Mouse (Mus musculus) liver, embryonic 16.5 days (tissue): Measurements from ENCODE around the gene Muc2. TPM values are rescaled to one million over a fixed set of nuclear protein-coding genes. Genes with fewer than 3 reads are reported as not detected.
A peak's percentile ranks its signal among the peaks of the same experiment; 100 is the strongest.

Experiments used
- ATAC-seq: fragments of 200-750 bp; cut with Nextera tagmentation; 2 replicates; pipeline ENCODE4 v1.8.0; 2017; ENCODE audit warnings: low read depth, mild to moderate bottlenecking, moderate number of reproducible peaks, moderate library complexity
- H3K27ac ChIP-seq: fragments of 300-500 bp; sonication (generic); 2 replicates; pipeline ENCODE4 v1.5.1; 2014; ENCODE audit warnings: mild to moderate bottlenecking, low read length
- H3K27me3 ChIP-seq: fragments of 300-500 bp; sonication (generic); 2 replicates; pipeline ENCODE4 v1.6.1; 2014; ENCODE audit warnings: low read depth, low read length, mixed read lengths; ENCODE audit not compliant: control insufficient read depth, insufficient read depth
- H3K36me3 ChIP-seq: fragments of 300-500 bp; sonication (generic); 2 replicates; pipeline ENCODE4 v1.6.1; 2014; ENCODE audit warnings: mild to moderate bottlenecking; ENCODE audit not compliant: control insufficient read depth, insufficient read depth
- H3K4me1 ChIP-seq: fragments of 300-500 bp; sonication (generic); 2 replicates; pipeline ENCODE4 v1.6.1; 2014; ENCODE audit warnings: low read depth, low read length, mixed read lengths; ENCODE audit not compliant: control insufficient read depth
- H3K4me2 ChIP-seq: fragments of 300-500 bp; sonication (generic); 2 replicates; pipeline ENCODE4 v1.6.1; 2014; ENCODE audit warnings: low read depth, low read length, mixed read lengths
- H3K4me3 ChIP-seq: fragments of 300-500 bp; sonication (generic); 2 replicates; pipeline ENCODE4 v1.5.1; 2014; ENCODE audit warnings: low read depth, mild to moderate bottlenecking, low read length
- H3K9ac ChIP-seq: fragments of 300-500 bp; sonication (generic); 2 replicates; pipeline ENCODE4 v1.6.1; 2014; ENCODE audit warnings: low read depth, low read length
- H3K9me3 ChIP-seq: fragments of 300-500 bp; sonication (generic); replicated peaks from 2 replicates; pipeline ENCODE4 v1.6.1; 2016; ENCODE audit warnings: low read length; ENCODE audit not compliant: control insufficient read depth
- WGBS: fragments of 180-500 bp; shearing (Covaris S2); extraction: QIAGEN DNeasy Blood & Tissue Kit; methylation state at CpG from one replicate; pipeline ENCODE4 v1.1.7; 2014; ENCODE audit not compliant: insufficient replicate concordance; 5-methylcytosine and 5-hydroxymethylcytosine counted together
- polyA plus RNA-seq: library from polyadenylated mRNA; unstranded; fragments of >200 nt; fragmentation: Nextera tagmentation; extraction: Ambion mirVana; gene quantifications from 2 replicates; pipeline ENCODE4 v1.2.1, GENCODE M21; 2015

Gene Muc2
- polyA plus RNA-seq, 1 experiment from 2014 or later: 0.24 TPM

- H3K27me3 ChIP-seq: no peaks in the 10 kb centered on the region
- no peak overlapping the region for H3K27ac ChIP-seq
- H3K36me3 ChIP-seq: no peaks in the 10 kb centered on the region
- H3K9me3 ChIP-seq: no peaks in the 10 kb centered on the region
- H3K4me3 ChIP-seq: no peak overlapping the region
- WGBS: 61% methylated on average over 8 of the region's 8 CpGs
- H3K4me1 ChIP-seq: no peaks in the 10 kb centered on the region
- no peak overlapping the region for H3K4me2 ChIP-seq
- no peak for ATAC-seq
- H3K9ac ChIP-seq: no peak overlapping the region
Measured at GRCm38 (mm10) chr7:141699556-141700220, 9.5 kb downstream of the Muc2 start.

- H3K9ac ChIP-seq: no peak overlapping the region
- H3K9me3 ChIP-seq: no peaks in the 10 kb centered on the region
- no peak overlapping the region for H3K27ac ChIP-seq
- H3K27me3 ChIP-seq: no peaks in the 10 kb centered on the region
- ATAC-seq: no peak
- H3K4me2 ChIP-seq: no peak overlapping the region
- no peak overlapping the region for H3K4me3 ChIP-seq
- H3K4me1 ChIP-seq: no peaks in the 10 kb centered on the region
- no peaks in the 10 kb centered on the region for H3K36me3 ChIP-seq
- whole genome bisulfite sequencing: 68% methylated on average over 7 of the region's 7 CpGs
Measured at GRCm38 (mm10) chr7:141747451-141748100, 57.4 kb downstream of the Muc2 start.

- 53% methylated on average over 6 of the region's 6 CpGs for WGBS
- H3K27me3 ChIP-seq: peaks cover 2% of the 10 kb centered on the region
- no peak for ATAC-seq
Measured at GRCm38 (mm10) chr7:141752513-141752912, 62.4 kb downstream of the Muc2 start.

GRCm38 (mm10) chr7:141755831-141756230 is 65.7 kb downstream of the Muc2 start:
- no peak overlapping the region for H3K4me3 ChIP-seq
- no peaks in the 10 kb centered on the region for H3K9me3 ChIP-seq
- H3K4me1 ChIP-seq: no peaks in the 10 kb centered on the region
- no peak overlapping the region for H3K9ac ChIP-seq
- H3K36me3 ChIP-seq: no peaks in the 10 kb centered on the region
- 47% methylated on average over 4 of the region's 4 CpGs for WGBS
- peaks cover 2% of the 10 kb centered on the region for H3K27me3 ChIP-seq
- no peak for ATAC-seq
- no peak overlapping the region for H3K27ac ChIP-seq
- no peak overlapping the region for H3K4me2 ChIP-seq

More at GRCm38 (mm10) chr7:141752513-141752912, 62.4 kb downstream of the Muc2 start:
- Histone ChIP-seq H3K9me3 (no peaks in the 10 kb centered on the region), H3K4me2 (no peak overlapping the region), H3K36me3 (no peaks in the 10 kb centered on the region), H3K27ac (no peak overlapping the region), H3K4me1 (no peaks in the 10 kb centered on the region), H3K4me3 (no peak overlapping the region), H3K9ac (no peak overlapping the region)

- Histone ChIP-seq H3K27me3 (peaks cover 2% of the 10 kb centered on the region), H3K4me1 (no peaks in the 10 kb centered on the region), H3K4me2 (no peak overlapping the region), H3K4me3 (no peak overlapping the region), H3K36me3 (no peaks in the 10 kb centered on the region), H3K9ac (no peak overlapping the region), H3K27ac (no peak overlapping the region), H3K9me3 (no peaks in the 10 kb centered on the region)
- WGBS: 38% methylated on average over 4 of the region's 4 CpGs
- ATAC-seq: no peak
Measured at GRCm38 (mm10) chr7:141758291-141758690, 68.2 kb downstream of the Muc2 start.

GRCm38 (mm10) chr7:141770521-141770920 is 80.4 kb downstream of the Muc2 start:
- Histone ChIP-seq H3K4me2 (peak overlapping the region; percentile 69), H3K4me3 (peak overlapping the region; percentile 27), H3K9ac (peak overlapping the region; percentile 59), H3K27me3 (no peaks in the 10 kb centered on the region), H3K4me1 (peaks cover 65% of the 10 kb centered on the region), H3K27ac (peak overlapping the region; percentile 92), H3K9me3 (no peaks in the 10 kb centered on the region), H3K36me3 (no peaks in the 10 kb centered on the region)
- ATAC-seq: peak; percentile 57
- 52% methylated on average over 3 of the region's 3 CpGs for WGBS

- Histone ChIP-seq H3K27me3 (no peaks in the 10 kb centered on the region), H3K9ac (peak overlapping the region; percentile 71), H3K27ac (peak overlapping the region; percentile 93), H3K4me2 (peak overlapping the region; percentile 69), H3K36me3 (no peaks in the 10 kb centered on the region), H3K9me3 (no peaks in the 10 kb centered on the region), H3K4me3 (peak overlapping the region; percentile 35), H3K4me1 (peaks cover 66% of the 10 kb centered on the region)
- ATAC-seq: peak; percentile 98
- WGBS: 13% methylated on average over 8 of the region's 8 CpGs
Measured at GRCm38 (mm10) chr7:141770988-141771387, 80.8 kb downstream of the Muc2 start.

- H3K4me1 ChIP-seq: peaks cover 64% of the 10 kb centered on the region
- H3K4me3 ChIP-seq: no peak overlapping the region
- no peaks in the 10 kb centered on the region for H3K27me3 ChIP-seq
- H3K9ac ChIP-seq: peak overlapping the region; percentile 71
- 70% methylated on average over 1 of the region's 1 CpGs for WGBS
- ATAC-seq: no peak
- peak overlapping the region; percentile 51; the same call in 1 of the 2 replicates for H3K27ac ChIP-seq
- no peak overlapping the region for H3K4me2 ChIP-seq
- H3K36me3 ChIP-seq: no peaks in the 10 kb centered on the region
- peaks cover 2% of the 10 kb centered on the region; the same call in 1 of the 2 replicates for H3K9me3 ChIP-seq
Measured at GRCm38 (mm10) chr7:141772058-141772557, 82.0 kb downstream of the Muc2 start.

GRCm38 (mm10) chr7:141774855-141775254 is 84.7 kb downstream of the Muc2 start:
- no peak overlapping the region for H3K9ac ChIP-seq
- H3K36me3 ChIP-seq: no peaks in the 10 kb centered on the region
- H3K27ac ChIP-seq: no peak overlapping the region
- no peak overlapping the region for H3K4me2 ChIP-seq
- 37% methylated on average over 2 of the region's 2 CpGs for WGBS
- no peak overlapping the region for H3K4me3 ChIP-seq
- peaks cover 14% of the 10 kb centered on the region for H3K27me3 ChIP-seq
- peaks cover 53% of the 10 kb centered on the region for H3K4me1 ChIP-seq
- peaks cover 2% of the 10 kb centered on the region; the same call in 1 of the 2 replicates for H3K9me3 ChIP-seq
- no peak for ATAC-seq
